Mouse (Mus musculus) embryonic facial prominence, embryonic 12.5 days (tissue): ENCODE measurements around the gene Tead4. TPM values are rescaled to one million over a fixed set of nuclear protein-coding genes. Genes with fewer than 3 reads are reported as not detected.
A peak's percentile ranks its signal among the peaks of the same experiment; 100 is the strongest.
"Not testable (repeated sequence)": the region's sequence is repeated elsewhere in the genome, so short reads cannot be mapped to it uniquely, and the experiment has no call there.

Source experiments
- ATAC-seq: fragments of 200-750 bp; cut with Nextera tagmentation; 2 replicates; pipeline ENCODE4 v1.8.0; 2017; ENCODE audit not compliant: insufficient number of reproducible peaks, insufficient read depth, low FRiP score, low TSS enrichment
- H3K27ac ChIP-seq: fragments of 300-500 bp; sonication (generic); 2 replicates; pipeline ENCODE4 v1.5.1; 2016; ENCODE audit warnings: mild to moderate bottlenecking
- H3K27me3 ChIP-seq: fragments of 300-500 bp; sonication (generic); 2 replicates; pipeline ENCODE4 v1.6.1; 2016; ENCODE audit warnings: mild to moderate bottlenecking, moderate library complexity
- H3K36me3 ChIP-seq: fragments of 300-500 bp; sonication (generic); 2 replicates; pipeline ENCODE4 v1.6.1; 2016; ENCODE audit warnings: mild to moderate bottlenecking
- H3K4me1 ChIP-seq: fragments of 300-500 bp; sonication (generic); 2 replicates; pipeline ENCODE4 v1.6.1; 2016
- H3K4me2 ChIP-seq: fragments of 300-500 bp; sonication (generic); replicated peaks from 2 replicates; pipeline ENCODE4 v1.6.1; 2016; ENCODE audit warnings: mild to moderate bottlenecking, moderate library complexity
- H3K4me3 ChIP-seq: fragments of 300-500 bp; sonication (generic); 2 replicates; pipeline ENCODE4 v1.5.1; 2016; ENCODE audit warnings: mild to moderate bottlenecking
- H3K9ac ChIP-seq: fragments of 300-500 bp; sonication (generic); 2 replicates; pipeline ENCODE4 v1.6.1; 2016; ENCODE audit warnings: mild to moderate bottlenecking, moderate library complexity
- H3K9me3 ChIP-seq: fragments of 300-500 bp; sonication (generic); 2 replicates; pipeline ENCODE4 v1.6.1; 2016; ENCODE audit warnings: mild to moderate bottlenecking, moderate library complexity
- WGBS: fragments of 180-500 bp; shearing (Covaris S2); methylation state at CpG from one replicate; pipeline ENCODE4 v1.1.7; 2016; 5-methylcytosine and 5-hydroxymethylcytosine counted together
- polyA plus RNA-seq: library from polyadenylated mRNA; unstranded; fragments of >200 nt; fragmentation: Nextera tagmentation; extraction: Ambion mirVana; gene quantifications from 2 replicates; pipeline ENCODE4 v1.2.1, GENCODE M21; 2016

Gene Tead4
- polyA plus RNA-seq, 1 experiment from 2014 or later: 3.6 TPM

DNA sequence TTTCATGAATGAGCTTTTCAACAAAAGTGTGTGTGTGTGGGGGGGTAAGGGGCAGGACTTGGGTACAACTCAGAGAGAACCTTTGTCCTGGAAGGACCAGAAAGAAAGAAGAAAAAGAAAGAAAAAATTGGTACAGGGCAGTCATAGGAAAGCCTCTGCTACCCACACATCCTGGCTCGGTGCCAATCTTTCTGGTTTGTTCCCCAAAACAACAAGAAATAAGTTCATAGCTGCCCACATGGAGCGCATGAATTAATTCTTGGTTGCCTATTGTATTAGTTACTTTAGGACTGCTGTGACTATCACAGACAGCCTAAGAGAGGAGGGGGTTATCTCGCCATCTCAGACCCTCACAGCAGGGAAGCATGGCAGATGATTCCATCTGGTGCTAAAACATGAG lies 68.9 kb downstream of the Tead4 start:
- no peaks in the 10 kb centered on the region for H3K27me3 ChIP-seq
- H3K9ac ChIP-seq: no peak overlapping the region
- no peak overlapping the region for H3K27ac ChIP-seq
- 81% methylated on average over 3 of the region's 3 CpGs for WGBS
- H3K36me3 ChIP-seq: no peaks in the 10 kb centered on the region
- no peaks in the 10 kb centered on the region for H3K4me1 ChIP-seq
- no peak overlapping the region for H3K4me3 ChIP-seq
- H3K4me2 ChIP-seq: no peak overlapping the region
- H3K9me3 ChIP-seq: no peaks in the 10 kb centered on the region
- no peak for ATAC-seq

DNA sequence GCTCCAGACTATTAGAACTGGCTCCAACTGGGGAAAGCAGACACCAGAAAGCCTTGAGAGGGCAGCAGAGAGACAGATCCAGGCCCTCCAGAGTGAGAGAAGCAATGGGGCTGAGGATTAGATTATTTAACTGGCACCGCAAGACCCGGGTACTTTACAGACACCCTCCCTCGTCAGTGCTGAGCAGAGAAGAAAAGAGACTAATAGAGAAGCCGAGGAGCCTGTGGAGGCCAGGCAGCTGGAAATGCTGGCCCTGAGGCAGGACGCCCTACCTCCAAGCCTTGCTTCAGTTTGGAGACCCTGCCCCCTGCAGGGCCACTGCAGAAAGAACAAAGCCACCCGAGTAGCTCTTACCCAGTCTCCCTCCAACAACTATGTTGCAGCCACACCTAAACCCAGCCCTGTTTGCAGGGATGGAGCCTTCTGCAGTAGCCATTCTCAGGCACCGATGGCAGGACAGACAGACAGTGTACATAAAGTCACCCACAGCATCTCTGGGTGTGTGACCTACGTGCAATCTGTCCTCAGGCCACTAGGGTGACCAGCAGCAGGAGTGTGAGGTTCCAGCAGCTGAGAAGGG lies 73.1 kb downstream of the Tead4 start:
- Histone ChIP-seq H3K36me3 (no peaks in the 10 kb centered on the region), H3K27me3 (no peaks in the 10 kb centered on the region), H3K9ac (peak overlapping the region; percentile 3; the same call in 1 of the 2 replicates), H3K27ac (no peak overlapping the region), H3K9me3 (no peaks in the 10 kb centered on the region), H3K4me3 (no peak overlapping the region), H3K4me2 (peak overlapping the region; percentile 8; the same call in 1 of the 2 replicates), H3K4me1 (no peaks in the 10 kb centered on the region)
- ATAC-seq: no peak
- WGBS: 24% methylated on average over 8 of the region's 8 CpGs

GRCm38 (mm10) chr6:128226941-128227340 lies 73.7 kb downstream of the Tead4 start:
- no peak overlapping the region for H3K4me3 ChIP-seq
- H3K4me1 ChIP-seq: no peaks in the 10 kb centered on the region
- no peaks in the 10 kb centered on the region for H3K9me3 ChIP-seq
- WGBS: 87% methylated on average over 3 of the region's 3 CpGs
- no peak overlapping the region for H3K9ac ChIP-seq
- H3K36me3 ChIP-seq: no peaks in the 10 kb centered on the region
- no peak overlapping the region; the same call in 1 of the 2 replicates for H3K4me2 ChIP-seq
- H3K27me3 ChIP-seq: no peaks in the 10 kb centered on the region
- H3K27ac ChIP-seq: no peak overlapping the region
- ATAC-seq: no peak

DNA sequence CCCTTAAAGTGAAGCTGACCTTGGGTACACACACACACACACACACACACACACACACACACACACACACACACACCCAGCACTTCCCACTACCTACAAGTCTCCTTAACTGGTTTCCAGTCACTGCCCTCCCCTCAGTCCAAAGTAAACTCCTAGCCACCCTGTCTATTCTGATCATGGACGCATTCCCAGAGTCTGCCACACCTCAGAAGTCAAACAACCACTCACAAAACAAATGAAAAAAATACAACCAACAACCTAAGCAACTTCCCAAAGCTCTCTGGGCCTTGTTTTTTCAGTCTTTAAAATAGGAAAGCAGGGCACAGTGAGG lies 74.8 kb downstream of the Tead4 start:
- H3K4me1 ChIP-seq: no peaks in the 10 kb centered on the region
- no peak overlapping the region for H3K4me2 ChIP-seq
- H3K9me3 ChIP-seq: no peaks in the 10 kb centered on the region
- no peak overlapping the region for H3K27ac ChIP-seq
- ATAC-seq: no peak
- H3K4me3 ChIP-seq: no peak overlapping the region
- 74% methylated on average over 1 of the region's 1 CpGs for WGBS
- H3K27me3 ChIP-seq: no peaks in the 10 kb centered on the region
- no peaks in the 10 kb centered on the region for H3K36me3 ChIP-seq
- H3K9ac ChIP-seq: no peak overlapping the region

- H3K36me3 ChIP-seq: no peaks in the 10 kb centered on the region
- no peak for ATAC-seq
- no peak overlapping the region for H3K4me2 ChIP-seq
- WGBS: 70% methylated on average over 4 of the region's 4 CpGs
- H3K27ac ChIP-seq: no peak overlapping the region
- H3K27me3 ChIP-seq: no peaks in the 10 kb centered on the region
- no peaks in the 10 kb centered on the region for H3K4me1 ChIP-seq
- no peaks in the 10 kb centered on the region for H3K9me3 ChIP-seq
- no peak overlapping the region for H3K9ac ChIP-seq
- H3K4me3 ChIP-seq: no peak overlapping the region
These were observed 75.4 kb downstream of the Tead4 start for GRCm38 (mm10) chr6:128225009-128225845.

- no peaks in the 10 kb centered on the region for H3K9me3 ChIP-seq
These were observed 77.5 kb downstream of the Tead4 start for GRCm38 (mm10) chr6:128223159-128223558.

GRCm38 (mm10) chr6:128215004-128215403 lies 85.6 kb downstream of the Tead4 start:
- not testable (repeated sequence) for H3K4me3 ChIP-seq, H3K4me1 ChIP-seq, H3K36me3 ChIP-seq, H3K9ac ChIP-seq, H3K27ac ChIP-seq, H3K9me3 ChIP-seq, H3K27me3 ChIP-seq, ATAC-seq, H3K4me2 ChIP-seq
- WGBS: 90% methylated on average over 4 of the region's 4 CpGs

More at GRCm38 (mm10) chr6:128223159-128223558, 77.5 kb downstream of the Tead4 start:
- H3K4me2 ChIP-seq: no peak overlapping the region
- H3K27ac ChIP-seq: no peak overlapping the region
- H3K4me1 ChIP-seq: no peaks in the 10 kb centered on the region
- H3K36me3 ChIP-seq: no peaks in the 10 kb centered on the region
- H3K9ac ChIP-seq: no peak overlapping the region
- no peaks in the 10 kb centered on the region for H3K27me3 ChIP-seq
- ATAC-seq: no peak
- no peak overlapping the region for H3K4me3 ChIP-seq

DNA sequence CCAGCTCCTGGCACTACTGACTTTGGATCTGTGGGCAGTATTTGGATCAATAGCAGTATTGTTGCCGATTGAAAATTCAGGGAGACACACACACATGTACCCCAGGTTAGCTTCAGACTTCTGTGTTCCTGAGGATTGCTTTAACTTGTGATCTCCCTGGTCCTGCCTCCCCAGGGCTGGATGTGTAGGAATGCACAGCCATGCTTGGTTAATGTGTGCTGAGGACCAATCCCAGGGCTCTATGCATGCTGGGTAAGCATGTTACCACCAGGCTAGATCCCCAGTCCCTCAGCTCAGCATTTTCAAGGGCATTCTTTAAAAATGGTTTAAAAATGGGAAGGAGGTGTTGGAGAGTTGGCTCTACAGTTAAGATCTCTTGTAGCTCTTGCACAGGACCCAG lies 91.4 kb downstream of the Tead4 start:
- H3K4me1 ChIP-seq, ATAC-seq, H3K36me3 ChIP-seq, H3K4me2 ChIP-seq, H3K9me3 ChIP-seq, H3K9ac ChIP-seq, H3K27ac ChIP-seq, H3K27me3 ChIP-seq, H3K4me3 ChIP-seq: not testable (repeated sequence)
- WGBS: 89% methylated on average over 1 of the region's 1 CpGs

- Histone ChIP-seq H3K4me1 (no peaks in the 10 kb centered on the region), H3K4me3 (no peak overlapping the region), H3K27ac (no peak overlapping the region), H3K36me3 (no peaks in the 10 kb centered on the region), H3K9ac (no peak overlapping the region), H3K9me3 (no peaks in the 10 kb centered on the region), H3K27me3 (no peaks in the 10 kb centered on the region), H3K4me2 (no peak overlapping the region)
- no peak for ATAC-seq
- 75% methylated on average over 8 of the region's 8 CpGs for WGBS
These were observed 92.0 kb downstream of the Tead4 start for GRCm38 (mm10) chr6:128208491-128209170.

DNA sequence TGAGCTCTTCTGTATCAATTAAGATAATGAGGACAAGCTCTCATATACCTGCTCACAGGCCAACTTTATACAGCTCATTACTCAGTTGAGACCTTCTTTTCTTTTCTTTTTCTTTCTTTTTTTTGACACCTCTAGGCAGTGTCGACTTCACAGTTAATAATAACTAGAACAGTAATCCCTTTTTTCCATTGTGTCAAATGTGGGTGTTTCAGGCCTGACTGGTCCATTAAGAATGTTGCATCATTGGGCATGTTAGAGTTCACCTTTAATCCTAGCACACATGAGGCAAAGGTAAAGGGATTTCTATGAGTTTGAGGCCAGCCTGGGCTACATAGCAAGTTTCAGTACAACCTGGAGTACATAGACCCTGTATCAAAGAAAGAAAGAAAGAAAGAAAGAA lies 97.1 kb downstream of the Tead4 start:
- WGBS: 91% methylated on average over 1 of the region's 1 CpGs
- H3K27me3 ChIP-seq: no peaks in the 10 kb centered on the region
- H3K4me3 ChIP-seq: no peak overlapping the region
- no peak overlapping the region for H3K27ac ChIP-seq
- no peak overlapping the region for H3K4me2 ChIP-seq
- no peak overlapping the region for H3K9ac ChIP-seq
- H3K4me1 ChIP-seq: peaks cover 5% of the 10 kb centered on the region; the same call in 1 of the 2 replicates
- no peaks in the 10 kb centered on the region for H3K9me3 ChIP-seq
- no peaks in the 10 kb centered on the region for H3K36me3 ChIP-seq
- no peak for ATAC-seq

GRCm38 (mm10) chr6:128200847-128201640 lies 99.6 kb downstream of the Tead4 start:
- peak overlapping the region; percentile 50 for H3K4me3 ChIP-seq
- peak; percentile 54; the same call in 1 of the 2 replicates for ATAC-seq
- peaks cover 5% of the 10 kb centered on the region; the same call in 1 of the 2 replicates for H3K4me1 ChIP-seq
- peak overlapping the region; percentile 43; the same call in 1 of the 2 replicates for H3K27ac ChIP-seq
- peak overlapping the region; percentile 86 for H3K4me2 ChIP-seq
- no peaks in the 10 kb centered on the region for H3K36me3 ChIP-seq
- WGBS: 1% methylated on average over 20 of the region's 20 CpGs
- H3K27me3 ChIP-seq: no peaks in the 10 kb centered on the region
- peak overlapping the region; percentile 28; the same call in 1 of the 2 replicates for H3K9ac ChIP-seq
- no peaks in the 10 kb centered on the region for H3K9me3 ChIP-seq
